Mouse (Mus musculus) MEL (cell line): Measurements from ENCODE around the gene Mettl26. TPM values are rescaled to one million over a fixed set of nuclear protein-coding genes. Genes with fewer than 3 reads are reported as not detected.

Experiments used
- DNase-seq: peaks from one replicate; pipeline ENCODE4 v3.0.0; 2011; ENCODE audit warnings: low read depth, low spot score
- H3K27ac ChIP-seq: 2 replicates; pipeline ENCODE4 v1.5.1; 2012; ENCODE audit warnings: low read depth, mild to moderate bottlenecking, control low read depth, low read length, moderate library complexity; ENCODE audit not compliant: control insufficient read depth
- H3K27me3 ChIP-seq, 2 experiments: fragments of 150-350 bp in 1 of 2; sonication (generic) in 1 of 2; 2 replicates each; pipeline ENCODE4 v1.6.1; 2012; ENCODE audit warnings: low read length in 2 of 2, mild to moderate bottlenecking in 2 of 2, improper control_type of control experiment in 1 of 2, moderate library complexity in 1 of 2; ENCODE audit not compliant: insufficient read depth in 2 of 2, control insufficient read depth in 1 of 2
- H3K36me3 ChIP-seq, 2 experiments: 2 replicates each; pipeline ENCODE4 v1.6.1; 2012 to 2014; ENCODE audit warnings: low read length in 2 of 2, improper control_type of control experiment in 1 of 2, inconsistent platforms in 1 of 2, mild to moderate bottlenecking in 1 of 2; ENCODE audit not compliant: insufficient read depth in 2 of 2, control insufficient read depth in 1 of 2
- H3K4me1 ChIP-seq, 2 experiments: fragments of 150-350 bp in 1 of 2; sonication (generic) in 1 of 2; 2 replicates each; pipeline ENCODE4 v1.6.1; 2012; ENCODE audit warnings: low read length in 2 of 2, improper control_type of control experiment in 1 of 2, mild to moderate bottlenecking in 1 of 2; ENCODE audit not compliant: insufficient read depth in 2 of 2, control insufficient read depth in 1 of 2
- H3K4me3 ChIP-seq, 2 experiments: fragments of 150-350 bp in 1 of 2; sonication (generic) in 1 of 2; 2 replicates each; pipeline ENCODE4 v1.5.1; 2012; ENCODE audit warnings: low read depth in 2 of 2, low read length in 2 of 2, mild to moderate bottlenecking in 2 of 2, moderate library complexity in 2 of 2, control low read depth in 1 of 2, improper control_type of control experiment in 1 of 2; ENCODE audit not compliant: control insufficient read depth in 1 of 2, insufficient read depth in 1 of 2
- H3K79me2 ChIP-seq: 2 replicates; pipeline ENCODE4 v1.6.1; 2012; ENCODE audit warnings: mild to moderate bottlenecking, low read length, moderate library complexity; ENCODE audit not compliant: control insufficient read depth, poor library complexity, insufficient read depth
- H3K9ac ChIP-seq: 2 replicates; pipeline ENCODE4 v1.6.1; 2012; ENCODE audit warnings: low read depth, mild to moderate bottlenecking, control low read depth, low read length, moderate library complexity; ENCODE audit not compliant: control insufficient read depth, poor library complexity, severe bottlenecking
- H3K9me3 ChIP-seq: fragments of 150-350 bp; sonication (generic); replicated peaks from 2 replicates; pipeline ENCODE4 v1.6.1; 2012; ENCODE audit warnings: mild to moderate bottlenecking, low read length, improper control_type of control experiment, moderate library complexity; ENCODE audit not compliant: insufficient read depth
- BHLHE40 ChIP-seq: IDR thresholded peaks from 2 replicates; pipeline ENCODE4 v1.6.1; 2012; ENCODE audit warnings: low read depth, mild to moderate bottlenecking, inconsistent platforms, low read length, improper control_type of control experiment, borderline replicate concordance
- CHD1 ChIP-seq: IDR thresholded peaks from 2 replicates; pipeline ENCODE4 v1.6.1; 2012; ENCODE audit warnings: low read depth, mild to moderate bottlenecking, inconsistent platforms, low read length, improper control_type of control experiment
- CHD2 ChIP-seq: IDR thresholded peaks from 2 replicates; pipeline ENCODE4 v1.6.1; 2011; ENCODE audit warnings: low read length, improper control_type of control experiment
- EP300 ChIP-seq, 2 experiments: IDR thresholded peaks; 2 replicates each; pipeline ENCODE4 v1.6.1; 2011; ENCODE audit warnings: improper control_type of control experiment in 2 of 2, low read length in 2 of 2, low read depth in 1 of 2, mild to moderate bottlenecking in 1 of 2
- GATA1 ChIP-seq: IDR thresholded peaks from 2 replicates; pipeline ENCODE4 v1.6.1; 2011; ENCODE audit warnings: low read depth, low read length, improper control_type of control experiment
- HCFC1 ChIP-seq: IDR thresholded peaks from 2 replicates; pipeline ENCODE4 v1.6.1; 2012; ENCODE audit warnings: low read depth, mild to moderate bottlenecking, inconsistent platforms, low read length, improper control_type of control experiment, moderate library complexity
- JUND ChIP-seq: IDR thresholded peaks from 2 replicates; pipeline ENCODE4 v1.6.1; 2011; ENCODE audit warnings: low read depth, mild to moderate bottlenecking, improper control_type of control experiment, low read length
- KAT2A ChIP-seq: conservative IDR thresholded peaks from 2 replicates; pipeline ENCODE4 v1.6.1; 2012; ENCODE audit warnings: low read depth, low read length, improper control_type of control experiment, inconsistent platforms
- MAX ChIP-seq: IDR thresholded peaks from 2 replicates; pipeline ENCODE4 v1.6.1; 2011; ENCODE audit warnings: low read length, improper control_type of control experiment
- MEF2A ChIP-seq: IDR thresholded peaks from 2 replicates; pipeline ENCODE4 v1.6.1; 2014; ENCODE audit warnings: low read depth, mild to moderate bottlenecking, inconsistent platforms, low read length, improper control_type of control experiment; ENCODE audit not compliant: poor library complexity, insufficient replicate concordance, severe bottlenecking; ENCODE audit errors: extremely low read depth
- MXI1 ChIP-seq: IDR thresholded peaks from 2 replicates; pipeline ENCODE4 v1.6.1; 2011; ENCODE audit warnings: mild to moderate bottlenecking, low read depth, low read length, improper control_type of control experiment
- MYB ChIP-seq: IDR thresholded peaks from 2 replicates; pipeline ENCODE4 v1.6.1; 2011; ENCODE audit warnings: mild to moderate bottlenecking, low read depth, low read length, improper control_type of control experiment
- MYC ChIP-seq: IDR thresholded peaks from 2 replicates; pipeline ENCODE4 v1.6.1; 2011; ENCODE audit warnings: low read depth, mild to moderate bottlenecking, low read length, improper control_type of control experiment, moderate library complexity
- NELFE ChIP-seq: IDR thresholded peaks from 2 replicates; pipeline ENCODE4 v1.6.1; 2011; ENCODE audit warnings: low read depth, low read length, improper control_type of control experiment
- NRF1 ChIP-seq: IDR thresholded peaks from 2 replicates; pipeline ENCODE4 v1.6.1; 2014; ENCODE audit warnings: low read depth, mild to moderate bottlenecking, inconsistent platforms, low read length, improper control_type of control experiment, moderate library complexity; ENCODE audit not compliant: poor library complexity, insufficient read depth, severe bottlenecking
- SMC3 ChIP-seq: IDR thresholded peaks from 2 replicates; pipeline ENCODE4 v1.6.1; 2011; ENCODE audit warnings: low read depth, low read length, improper control_type of control experiment
- TAL1 ChIP-seq: IDR thresholded peaks from 2 replicates; pipeline ENCODE4 v1.6.1; 2012; ENCODE audit warnings: mild to moderate bottlenecking, inconsistent platforms, low read length, moderate library complexity, mixed read lengths
- TBP ChIP-seq: IDR thresholded peaks from 2 replicates; pipeline ENCODE4 v1.8.0; 2011; ENCODE audit warnings: low read depth, low read length, improper control_type of control experiment
- TCF12 ChIP-seq: IDR thresholded peaks from 2 replicates; pipeline ENCODE4 v1.6.1; 2014; ENCODE audit warnings: low read depth, mild to moderate bottlenecking, inconsistent platforms, low read length, improper control_type of control experiment, moderate library complexity
- UBTF ChIP-seq: IDR thresholded peaks from 2 replicates; pipeline ENCODE4 v1.6.1; 2012; ENCODE audit warnings: low read depth, mild to moderate bottlenecking, inconsistent platforms, low read length, improper control_type of control experiment, moderate library complexity, borderline replicate concordance; ENCODE audit not compliant: insufficient read depth
- USF1 ChIP-seq: IDR thresholded peaks from 2 replicates; pipeline ENCODE4 v1.6.1; 2014; ENCODE audit warnings: low read depth, mild to moderate bottlenecking, inconsistent platforms, low read length, improper control_type of control experiment, moderate library complexity
- ZKSCAN1 ChIP-seq: IDR thresholded peaks from 2 replicates; pipeline ENCODE4 v1.6.1; 2012; ENCODE audit warnings: low read depth, mild to moderate bottlenecking, inconsistent platforms, low read length, improper control_type of control experiment, moderate library complexity
- ZMIZ1 ChIP-seq: IDR thresholded peaks from 2 replicates; pipeline ENCODE4 v1.6.1; 2012; ENCODE audit warnings: low read depth, mild to moderate bottlenecking, inconsistent platforms, low read length, improper control_type of control experiment, moderate library complexity
- polyA plus RNA-seq, 2 experiments: library from polyadenylated mRNA; stranded (reverse) in 1 of 2; unstranded in 1 of 2; fragments of >175 nt in 1 of 2; fragments of >200 nt in 1 of 2; gene quantifications; 2 replicates each; pipeline versions ENCODE4 v1.2.1 to v1.2.4; 2012; ENCODE audit warnings: low replicate concordance in 2 of 2, low read depth in 1 of 2; ENCODE audit not compliant: insufficient read length in 2 of 2, insufficient read depth in 1 of 2, missing spikeins in 1 of 2
- total RNA-seq: library from RNA; depleted of rRNA; stranded (reverse); fragments of 300-350 nt; gene quantifications from 2 replicates; pipeline ENCODE4 v1.2.3, GENCODE M21; 2012

Gene Mettl26
- total and polyA plus RNA-seq, 3 experiments: 31.7 to 50.6 TPM; not detected in 1

GRCm38 (mm10) chr17:25911816-25912215, 36.9 kb downstream of the Mettl26 start:
- Histone ChIP-seq H3K27ac (no peak overlapping the region), H3K36me3 (peaks cover 0 to 16% of the 10 kb centered on the region in 2 experiments; a peak in 2 of 4 replicates), H3K9ac (no peak overlapping the region), H3K9me3 (no peaks in the 10 kb centered on the region), H3K4me3 (no peak overlapping the region), H3K79me2 (peaks cover 15% of the 10 kb centered on the region; the same call in 1 of the 2 replicates), H3K4me1 (peaks cover 3 to 19% of the 10 kb centered on the region in 2 experiments), H3K27me3 (no peaks in the 10 kb centered on the region)
- no peak for DNase-seq
- TF ChIP-seq TCF12 (no peak), MYC (no peak), MYB (no peak), HCFC1 (no peak)
- TF ChIP-seq, all 39 proteins: peak for 0

- peaks cover 3 to 24% of the 10 kb centered on the region in 2 experiments for H3K4me1 ChIP-seq
- peaks cover 0 to 19% of the 10 kb centered on the region in 2 experiments; a peak in 2 of 4 replicates for H3K36me3 ChIP-seq
- peaks cover 25% of the 10 kb centered on the region for H3K79me2 ChIP-seq
- no peak overlapping the region for H3K9ac ChIP-seq
- no peak overlapping the region; the same call in 1 of the 2 replicates for H3K27ac ChIP-seq
- H3K4me3 ChIP-seq: no peak overlapping the region
- no peaks in the 10 kb centered on the region for H3K27me3 ChIP-seq
- no peak for DNase-seq
- TF ChIP-seq JUND (no peak), CHD1 (no peak), SMC3 (no peak), KAT2A (no peak), CHD2 (no peak), EP300 (IDR thresholded peaks at IDR 0.05; ENCODE audit: low read depth in 1 of 2, low read length in 2 of 2) (no peak), ZKSCAN1 (no peak)
- H3K9me3 ChIP-seq: no peaks in the 10 kb centered on the region
These were observed 38.5 kb downstream of the Mettl26 start for GRCm38 (mm10) chr17:25913186-25913876.

- DNase-seq: peak; percentile 62
- no peak overlapping the region; the same call in 1 of the 2 replicates for H3K27ac ChIP-seq
- TF ChIP-seq TAL1: peak; percentile 28; the same call in 1 of the 2 replicates
- TF ChIP-seq BHLHE40: peak; percentile 32; the same call in 1 of the 2 replicates
- TF ChIP-seq EP300 (IDR thresholded peaks at IDR 0.05; ENCODE audit: low read depth in 1 of 2, low read length in 2 of 2): peak in 1 of 2 experiments; percentile 46; a peak in 1 of 4 replicates
- no peak for TF ChIP-seq MAX
- TF ChIP-seq USF1: no peak
- TF ChIP-seq NRF1: no peak
- TF ChIP-seq MYC: no peak; the same call in 1 of the 2 replicates
- 0 out of 2 replicates have a peak, but pooled peaks have one; percentile 23 for TF ChIP-seq MXI1
- no peak for TF ChIP-seq TBP
- 0 out of 2 replicates have a peak, but pooled peaks have one; percentile 22 for TF ChIP-seq TCF12
- TF ChIP-seq ZMIZ1: no peak
- peak; percentile 91 for TF ChIP-seq MEF2A
- TF ChIP-seq UBTF: no peak
- peak; percentile 36; the same call in 1 of the 2 replicates for TF ChIP-seq GATA1
- no peak for TF ChIP-seq SMC3
- no peak for TF ChIP-seq NELFE
- TF ChIP-seq CHD2: no peak
These were observed 39.0 kb downstream of the Mettl26 start for GRCm38 (mm10) chr17:25913877-25914275.

More at GRCm38 (mm10) chr17:25913877-25914275, 39.0 kb downstream of the Mettl26 start:
- H3K9me3 ChIP-seq: no peaks in the 10 kb centered on the region
- H3K36me3 ChIP-seq: peaks cover 0 to 22% of the 10 kb centered on the region in 2 experiments; a peak in 2 of 4 replicates
- peaks cover 30% of the 10 kb centered on the region for H3K79me2 ChIP-seq
- H3K4me1 ChIP-seq: peaks cover 4 to 30% of the 10 kb centered on the region in 2 experiments
- H3K27me3 ChIP-seq: no peaks in the 10 kb centered on the region
- H3K9ac ChIP-seq: no peak overlapping the region
- no peak overlapping the region for H3K4me3 ChIP-seq
